Mouse (Mus musculus) frontal cortex, adult (tissue): ENCODE measurements around the gene Gm20388.

Experiments
- ATAC-seq: cut with Nextera tagmentation; 2 replicates; pipeline ENCODE4 v1.9.2; 2017; ENCODE audit warnings: mild to moderate bottlenecking, moderate library complexity, mixed read lengths; ENCODE audit not compliant: low TSS enrichment

Gm20388 gene

GRCm38 (mm10) chr8:120202546-120202945 lies 291.9 kb downstream of the Gm20388 start:
- ATAC-seq: no peak

- ATAC-seq: no peak
Measured at GRCm38 (mm10) chr8:120204736-120205360, 294.2 kb downstream of the Gm20388 start.

DNA sequence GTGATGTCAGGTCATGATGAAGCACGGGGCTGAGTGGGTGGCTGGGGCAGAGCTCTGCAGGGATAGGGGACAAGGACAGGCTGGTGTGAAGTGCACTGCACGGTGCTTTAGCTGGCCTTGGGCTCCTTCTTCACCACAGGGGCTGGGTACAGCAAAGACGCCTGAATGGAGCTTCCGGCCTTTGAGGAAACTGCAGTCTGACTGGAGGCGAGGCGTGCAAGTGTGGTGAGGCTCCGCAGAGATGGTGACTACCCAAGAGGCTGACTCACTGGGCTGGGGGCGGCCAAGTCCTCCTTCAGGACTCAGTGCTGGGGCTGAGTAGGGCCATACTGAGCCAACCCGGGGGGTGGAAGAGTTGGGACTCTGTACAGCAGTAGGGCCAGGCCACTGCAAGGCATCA lies 295.3 kb downstream of the Gm20388 start:
- ATAC-seq: peak; percentile 85

GRCm38 (mm10) chr8:120207364-120207763 lies 296.7 kb downstream of the Gm20388 start:
- no peak for ATAC-seq

DNA sequence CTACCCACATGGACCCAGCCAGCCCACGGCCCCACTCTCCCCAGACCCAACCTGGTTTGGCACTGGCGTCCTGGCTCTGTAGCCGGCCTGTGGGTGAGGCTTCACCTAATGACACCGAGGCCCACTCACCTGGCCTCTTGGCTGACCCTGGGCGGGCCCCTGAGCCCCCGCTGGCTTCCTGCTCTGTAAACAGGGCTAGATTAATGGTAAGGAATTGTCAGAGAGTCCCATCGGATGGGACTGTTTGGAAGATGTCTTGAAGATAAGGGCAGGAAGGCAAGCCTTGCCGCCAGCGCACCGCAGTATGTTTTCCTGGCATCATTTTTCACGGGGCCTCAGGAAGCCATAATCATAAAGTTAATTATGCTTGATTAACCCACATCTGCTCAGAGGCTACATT lies 297.5 kb downstream of the Gm20388 start:
- ATAC-seq: no peak

- ATAC-seq: no peak
Measured at GRCm38 (mm10) chr8:120211345-120211744, 300.7 kb downstream of the Gm20388 start.

DNA sequence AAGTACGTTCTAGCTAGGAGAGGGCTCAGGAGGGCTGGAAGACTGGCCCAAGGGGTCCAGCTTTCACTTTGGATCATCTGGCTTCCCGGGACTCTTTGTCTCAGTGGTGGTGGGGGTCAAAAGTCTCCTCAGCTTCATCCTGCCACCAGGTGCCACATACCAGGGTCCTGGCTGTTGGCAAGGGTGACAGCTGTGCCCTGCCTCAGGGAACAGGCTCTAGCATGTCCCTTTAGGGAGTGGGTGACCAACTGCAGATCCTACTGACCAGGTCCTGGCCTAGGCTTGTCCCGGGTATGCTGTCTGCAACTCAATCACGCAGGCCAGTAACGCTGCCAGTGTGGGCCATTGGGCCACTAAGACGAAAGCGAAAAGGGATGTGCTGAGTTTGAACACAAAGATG lies 302.0 kb downstream of the Gm20388 start:
- no peak for ATAC-seq

GRCm38 (mm10) chr8:120213229-120213628 lies 302.6 kb downstream of the Gm20388 start:
- ATAC-seq: no peak

- no peak for ATAC-seq
Measured at GRCm38 (mm10) chr8:120213939-120214338, 303.3 kb downstream of the Gm20388 start.

DNA sequence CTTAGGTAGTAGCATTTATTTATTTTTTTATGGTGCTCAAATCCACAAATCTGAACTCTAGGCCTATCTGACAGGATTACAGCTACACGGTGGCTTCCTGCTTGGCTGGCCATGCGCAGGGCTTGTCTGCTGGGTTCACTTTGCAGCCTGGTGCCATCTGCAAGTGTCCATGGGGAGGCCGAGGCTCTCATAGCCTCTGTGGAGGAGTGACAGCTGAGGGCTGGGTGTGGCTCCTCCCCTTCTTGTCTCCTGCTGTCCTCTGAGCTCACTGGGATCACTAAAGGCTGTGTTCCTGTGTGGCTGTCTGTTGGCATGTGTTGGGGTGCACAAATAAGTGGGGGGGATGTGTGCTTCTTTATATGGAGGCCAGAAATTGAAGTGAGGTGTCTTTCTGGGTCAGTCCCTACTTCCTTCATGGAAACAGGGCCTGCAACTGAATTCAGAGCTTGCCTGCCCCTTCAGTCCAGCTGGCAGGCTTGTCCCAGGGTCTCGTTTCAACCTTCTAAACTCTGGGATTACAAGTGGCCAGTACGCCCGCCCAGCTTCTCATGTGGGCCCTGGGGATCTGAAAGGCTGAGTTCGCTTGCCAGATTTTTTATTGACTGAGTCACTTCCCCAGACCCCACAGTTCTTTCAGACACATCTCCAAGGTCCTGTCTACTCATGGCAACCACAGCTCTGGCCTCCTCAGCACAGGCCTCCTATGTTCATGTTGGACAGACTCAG lies 304.9 kb downstream of the Gm20388 start:
- ATAC-seq: no peak

DNA sequence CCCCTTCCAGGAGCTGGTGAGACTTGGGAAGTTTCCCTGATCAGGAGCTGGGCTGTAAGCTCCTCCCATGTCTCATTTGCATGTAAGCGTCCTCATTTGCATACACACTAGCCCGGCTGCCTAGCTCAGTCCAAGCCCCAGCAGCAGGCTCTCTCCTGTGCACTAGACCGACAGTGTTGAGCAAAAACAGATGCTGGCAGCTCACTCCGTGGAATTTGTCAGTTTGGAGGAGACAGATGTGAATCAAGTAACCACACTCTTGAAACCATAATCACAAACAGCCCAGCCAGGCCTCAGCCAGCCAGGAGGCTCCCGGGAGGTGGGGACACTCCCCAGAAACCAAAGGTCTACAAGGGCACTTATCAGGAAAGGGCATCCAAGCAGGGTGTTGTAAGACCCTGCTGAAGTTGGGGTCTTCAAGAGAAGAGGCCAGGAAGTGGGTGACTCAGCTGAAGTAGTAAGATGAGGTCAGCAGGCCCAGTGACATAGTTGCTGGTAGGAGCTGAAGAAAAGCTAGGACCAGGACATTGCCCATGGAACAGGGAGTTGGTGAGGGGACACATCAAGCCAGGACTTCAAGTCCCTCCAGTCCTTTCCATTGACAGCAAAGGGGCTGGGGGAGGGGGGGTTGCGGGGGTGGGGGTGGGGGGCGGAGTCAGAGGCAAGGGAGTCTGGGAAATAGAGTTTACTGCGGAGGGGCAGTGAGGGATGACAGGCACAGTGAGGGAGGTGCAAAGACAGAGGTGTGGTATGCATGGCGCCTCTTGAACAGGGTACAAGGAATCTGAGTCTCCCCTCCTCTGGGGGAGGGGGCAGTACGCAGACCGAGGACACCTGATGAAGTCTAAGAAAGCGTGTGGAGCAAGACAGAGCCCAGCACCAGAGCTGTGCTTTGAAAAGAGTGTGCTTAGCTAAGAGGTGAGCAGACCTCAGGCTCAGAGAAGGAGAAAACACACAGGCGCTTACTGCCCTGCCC lies 306.5 kb downstream of the Gm20388 start:
- peak; percentile 91 for ATAC-seq

- ATAC-seq: no peak
Measured at GRCm38 (mm10) chr8:120222548-120222947, 311.9 kb downstream of the Gm20388 start.

DNA sequence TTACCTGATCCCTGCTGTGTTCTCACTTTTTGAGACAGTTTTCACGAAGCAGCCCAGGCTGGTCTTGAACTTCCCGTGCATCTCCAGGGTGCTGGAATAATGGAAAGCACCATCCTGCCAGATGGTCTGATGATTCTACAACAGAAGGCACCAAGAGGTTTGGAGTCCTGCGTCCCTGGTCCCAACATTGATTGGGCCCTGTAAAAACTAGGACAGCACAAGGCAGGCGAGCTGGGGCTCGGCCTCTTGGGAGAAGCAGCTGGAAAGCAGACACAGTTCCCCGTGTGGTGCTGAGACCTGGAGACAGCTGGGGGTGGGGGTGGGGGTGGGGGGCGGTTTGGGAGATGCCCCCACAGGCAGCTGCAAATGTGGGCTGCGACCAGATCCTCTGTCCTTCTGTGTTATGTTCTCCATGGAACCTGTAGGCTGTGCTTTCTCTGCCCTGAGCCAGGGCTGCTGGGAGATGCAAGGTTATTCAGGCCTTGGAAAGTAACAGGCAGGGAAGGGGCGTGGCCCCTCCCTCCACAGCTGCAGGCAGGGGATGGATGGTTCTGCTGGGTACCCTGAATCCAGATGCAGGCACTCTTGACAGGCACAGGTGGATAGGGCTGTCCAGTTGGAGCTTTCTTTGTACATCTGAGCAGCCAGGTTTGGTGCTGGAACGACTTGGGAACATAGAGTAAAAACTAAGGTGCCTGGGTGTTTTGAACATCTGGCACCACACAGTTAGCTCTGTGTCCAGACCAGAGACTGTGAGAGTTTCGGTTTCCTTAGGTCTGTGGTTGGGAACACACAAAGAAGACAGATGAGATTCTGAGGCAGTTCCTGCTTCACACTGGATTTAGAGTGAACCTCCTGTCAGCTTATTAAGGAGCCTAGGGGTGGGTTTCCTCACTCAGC lies 314.1 kb downstream of the Gm20388 start:
- no peak for ATAC-seq

DNA sequence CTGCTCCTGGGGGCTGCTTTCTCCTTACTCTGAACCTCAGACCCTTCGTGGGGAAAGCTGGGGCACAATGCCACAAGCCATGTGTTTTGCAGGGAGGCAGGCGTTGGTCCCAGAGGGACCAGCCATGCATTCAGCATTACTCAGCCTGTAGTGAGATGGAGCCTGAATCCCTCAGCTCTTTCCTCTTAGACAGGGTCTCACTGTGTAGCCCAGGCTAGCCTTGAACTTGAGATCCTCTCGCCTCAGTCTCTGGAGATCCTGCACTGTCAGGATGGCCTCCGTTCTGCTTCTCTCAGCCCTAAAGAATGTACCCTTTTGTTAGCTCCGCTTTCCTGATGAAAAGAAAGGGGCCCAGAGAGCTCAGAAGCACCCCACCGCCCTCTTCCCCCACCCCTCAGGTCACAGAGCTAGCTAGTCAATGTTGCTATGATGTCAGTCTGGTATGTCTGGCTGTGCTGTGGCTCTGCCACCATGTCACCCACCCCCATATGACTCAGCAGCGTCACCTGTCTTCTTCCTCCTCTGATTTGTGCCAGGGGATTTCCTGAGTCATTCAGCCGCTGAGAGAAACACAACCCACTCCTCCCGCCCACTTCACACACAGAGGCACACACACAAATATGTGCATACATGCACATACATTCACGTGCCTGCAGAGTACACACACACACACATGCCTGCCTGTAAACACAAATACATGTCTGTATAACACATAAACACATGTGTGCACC lies 314.9 kb downstream of the Gm20388 start:
- ATAC-seq: peak; percentile 58

DNA sequence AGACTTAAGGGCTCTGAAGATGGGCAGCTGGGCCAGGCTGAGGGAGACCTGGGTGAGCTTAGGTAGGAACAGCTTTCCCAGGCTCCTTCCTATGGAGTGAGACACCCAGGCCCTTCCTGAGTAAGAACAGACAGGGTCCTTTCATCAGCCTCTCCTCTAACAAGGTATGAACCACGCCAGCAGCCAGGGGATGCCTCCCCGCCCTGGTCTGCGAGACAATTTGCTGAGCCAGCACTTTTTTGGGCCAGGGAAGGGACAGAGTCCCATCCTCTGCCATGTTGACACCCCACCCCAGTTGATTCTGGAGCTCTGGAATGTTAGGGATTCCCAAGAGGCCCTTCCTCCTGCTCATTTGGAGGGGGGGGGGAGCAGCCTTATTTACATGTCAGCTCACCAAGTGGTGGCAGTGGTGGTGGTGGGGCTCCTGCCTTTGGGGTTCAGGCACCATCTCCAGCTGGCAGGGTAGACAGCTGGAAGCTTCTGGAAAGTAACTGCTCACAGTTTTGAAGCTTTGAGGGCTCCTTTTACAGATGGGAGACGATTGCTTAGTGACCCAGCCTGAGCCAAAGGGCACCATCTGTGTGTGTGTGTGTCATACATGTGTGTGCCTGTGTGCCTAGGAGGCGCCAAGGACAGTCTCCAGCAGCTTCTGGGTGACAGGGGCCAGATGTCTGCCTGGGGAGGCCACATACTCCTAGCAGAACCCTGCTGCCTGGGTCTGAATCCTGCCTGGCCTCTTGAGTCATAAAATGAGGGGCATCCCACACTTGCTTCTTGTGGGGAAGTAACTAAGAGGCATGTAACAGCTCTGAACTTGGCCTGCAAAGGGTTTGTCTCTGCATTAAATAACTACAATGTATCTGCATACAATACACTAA lies 316.3 kb downstream of the Gm20388 start:
- ATAC-seq: no peak

GRCm38 (mm10) chr8:120227578-120227876 lies 316.9 kb downstream of the Gm20388 start:
- ATAC-seq: no peak

GRCm38 (mm10) chr8:120227891-120228591 lies 317.4 kb downstream of the Gm20388 start, which contains the start of gene Gse1:
Gse1 (plus strand) TSS chr8:120228456.
- peak; percentile 40 for ATAC-seq

GRCm38 (mm10) chr8:120228781-120229573 lies 318.3 kb downstream of the Gm20388 start:
- peak; percentile 42 for ATAC-seq
